Mouse (Mus musculus): ENCODE data around the gene Phyhipl.

DNA sequence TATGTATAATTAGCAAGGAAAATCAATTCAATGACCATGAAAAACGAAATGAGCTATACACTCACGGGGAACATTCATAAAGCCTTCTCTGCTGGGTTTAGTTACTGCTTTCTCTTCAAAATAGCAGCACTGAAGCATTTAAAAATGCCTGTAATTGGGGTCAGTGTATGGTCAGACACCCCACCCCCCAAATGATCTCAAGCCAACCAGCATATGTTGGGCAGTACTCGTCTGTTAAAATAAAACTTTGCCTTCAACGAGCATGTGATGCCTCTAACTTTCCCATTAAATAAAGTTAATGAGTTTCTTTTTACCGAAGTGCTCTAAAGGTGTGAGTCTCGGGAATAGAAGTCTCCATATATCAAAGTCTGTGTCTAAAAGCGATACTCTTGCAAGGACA lies at the start of gene Phyhipl:
- TF ChIP-seq CTCF (IDR thresholded peaks at IDR 0.05; ENCODE audit: low read depth) (no peak), EP300 (IDR thresholded peaks at IDR 0.05; ENCODE audit: low read depth) (no peak)
